ENCODE assay signal across 38 mouse cellular contexts in genomic region chr3:124555092-124555491, GRCm38 (mm10). TPM values are rescaled to one million over a fixed set of nuclear protein-coding genes. Genes with fewer than 3 reads are reported as not detected.
"Had no signal": no experiment of that assay in that cellular context is flagged by ENCODE, and none has a peak within 500 bp of the region (broad histone marks: within the 10 kb centered on the region; RNA-seq: fewer than 3 reads in every experiment).

No protein-coding gene starts in this region.

- H3K36me3 ChIP-seq: embryonic facial prominence, embryonic 10.5 days; embryonic facial prominence, embryonic 12.5 days; embryonic facial prominence, embryonic 13.5 days; embryonic facial prominence, embryonic 15.5 days; forebrain, embryonic 10.5 days; forebrain, embryonic 12.5 days; forebrain, embryonic 15.5 days had no signal

- H3K4me1 ChIP-seq: embryonic facial prominence, embryonic 10.5 days; embryonic facial prominence, embryonic 12.5 days; embryonic facial prominence, embryonic 13.5 days; embryonic facial prominence, embryonic 15.5 days; forebrain, embryonic 10.5 days; forebrain, embryonic 12.5 days; forebrain, embryonic 13.5 days; forebrain, embryonic 15.5 days had no signal

- DNase-seq: cerebellum, adult 9-10 months; cerebellum, adult 9-11 months; cerebellum, postnatal 10 days; cerebellum, postnatal 14 days; cerebellum, postnatal 25 days; cerebellum, postnatal 36 days; embryo, embryonic 11 days; forebrain, postnatal 0 days; gastrocnemius, adult 2 months; gastrocnemius, postnatal 10 days; gastrocnemius, postnatal 14 days; gastrocnemius, postnatal 25 days; gastrocnemius, postnatal 36 days; heart, adult 11 months; heart, adult 18-20 months; heart, adult 2 months had no signal

- H3K9ac ChIP-seq: embryonic facial prominence, embryonic 12.5 days; embryonic facial prominence, embryonic 13.5 days; embryonic facial prominence, embryonic 15.5 days; forebrain, embryonic 12.5 days; forebrain, embryonic 13.5 days; forebrain, embryonic 15.5 days; forebrain, postnatal 0 days had no signal

- H3K4me3 ChIP-seq: embryonic facial prominence, embryonic 10.5 days; embryonic facial prominence, embryonic 12.5 days; embryonic facial prominence, embryonic 13.5 days; embryonic facial prominence, embryonic 15.5 days; erythroblast, embryonic 14.5 days; forebrain, embryonic 10.5 days; forebrain, embryonic 12.5 days; forebrain, embryonic 13.5 days; forebrain, embryonic 15.5 days; gastrocnemius, adult 2 months; heart, adult 2 months had no signal

- H3K4me2 ChIP-seq: embryonic facial prominence, embryonic 12.5 days; embryonic facial prominence, embryonic 13.5 days; embryonic facial prominence, embryonic 15.5 days; forebrain, embryonic 12.5 days; forebrain, embryonic 13.5 days; forebrain, embryonic 15.5 days had no signal

- ATAC-seq: forebrain, embryonic 13.5 days; forebrain, embryonic 14.5 days; forebrain, embryonic 15.5 days; forebrain, embryonic 16.5 days; forebrain, postnatal 0 days had no signal

- H3K27me3 ChIP-seq: embryonic facial prominence, embryonic 12.5 days; embryonic facial prominence, embryonic 13.5 days; embryonic facial prominence, embryonic 15.5 days; forebrain, embryonic 12.5 days; forebrain, embryonic 13.5 days; forebrain, embryonic 15.5 days had no signal

- H3K9me3 ChIP-seq: embryonic facial prominence, embryonic 10.5 days; embryonic facial prominence, embryonic 12.5 days; embryonic facial prominence, embryonic 13.5 days; embryonic facial prominence, embryonic 15.5 days; forebrain, embryonic 10.5 days; forebrain, embryonic 12.5 days; forebrain, embryonic 13.5 days; forebrain, embryonic 15.5 days had no signal

- H3K27ac ChIP-seq: embryonic facial prominence, embryonic 10.5 days; embryonic facial prominence, embryonic 12.5 days; embryonic facial prominence, embryonic 13.5 days; embryonic facial prominence, embryonic 15.5 days; forebrain, embryonic 10.5 days; forebrain, embryonic 12.5 days; forebrain, embryonic 13.5 days; forebrain, embryonic 15.5 days; gastrocnemius, adult 2 months; heart, adult 2 months had no signal

RNA-seq across cellular contexts. Expression of gene 1700003H04Rik, which starts 25.8 kb away (rescaled TPM):
- total RNA-seq: common myeloid progenitor, adult 5-6 weeks; forebrain, postnatal 0 days; gastrocnemius, adult 18-20 months; gastrocnemius, adult 2 months; gastrocnemius, adult 8-10 months; gastrocnemius, postnatal 10 days; gastrocnemius, postnatal 14 days; gastrocnemius, postnatal 25 days; gastrocnemius, postnatal 36 days; gastrocnemius, postnatal 4 days; granulocyte monocyte progenitor cell, adult 5-6 weeks; heart, adult 18-20 months; heart, adult 2 months; heart, adult 8-10 months had no signal
- polyA plus RNA-seq: cortical plate, adult 2 months; embryonic facial prominence, embryonic 10.5 days; embryonic facial prominence, embryonic 11.5 days; embryonic facial prominence, embryonic 12.5 days; embryonic facial prominence, embryonic 13.5 days; embryonic facial prominence, embryonic 14.5 days; embryonic facial prominence, embryonic 15.5 days; erythroblast, embryonic 14.5 days; forebrain, embryonic 10.5 days; forebrain, embryonic 11.5 days; forebrain, embryonic 12.5 days; forebrain, embryonic 13.5 days; forebrain, embryonic 14.5 days; forebrain, embryonic 15.5 days; forebrain, embryonic 16.5 days; forebrain, postnatal 0 days; frontal cortex, adult 2 months; heart, adult 2 months had no signal
